Mouse (Mus musculus) small intestine, adult 2 months (tissue): ENCODE data around the gene Rpa1.

Experiments used
- CTCF ChIP-seq: fragments of 200-500 bp; IDR thresholded peaks from 2 replicates; pipeline ENCODE4 v1.5.1; 2012; ENCODE audit warnings: low read depth, mild to moderate bottlenecking, control low read depth, inconsistent platforms, low read length, moderate library complexity, mixed read lengths; ENCODE audit not compliant: insufficient replicate concordance, insufficient read length; ENCODE audit errors: extremely low read depth
- POLR2A ChIP-seq: fragments of 200-500 bp; IDR thresholded peaks from 2 replicates; pipeline ENCODE4 v1.6.1; 2012; ENCODE audit warnings: low read depth, mild to moderate bottlenecking, control low read depth, inconsistent platforms, low read length, moderate library complexity

DNA sequence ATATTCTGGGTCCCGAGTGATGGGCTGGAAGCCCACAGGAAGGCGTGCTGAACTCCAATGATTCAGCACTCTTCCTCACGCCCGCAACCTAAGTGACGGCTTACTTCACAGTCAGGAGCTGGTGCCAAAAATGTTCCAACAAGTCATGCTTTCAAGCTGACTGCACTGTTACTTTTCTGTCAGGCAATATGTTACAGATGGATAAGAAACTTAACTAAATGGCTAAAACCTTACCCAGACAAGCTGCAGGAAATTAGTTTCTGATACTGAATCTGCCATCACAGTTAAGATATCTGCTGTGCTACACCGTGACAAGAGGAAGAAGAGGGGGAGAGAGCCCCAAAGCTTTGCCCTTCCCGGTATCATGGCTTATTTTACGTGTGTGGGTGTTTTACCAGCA, 34.3 kb downstream of the Rpa1 start:
- TF ChIP-seq CTCF (no peak), POLR2A (no peak)
